Mouse (Mus musculus) CH12.LX (cell line): ENCODE measurements around the gene Tada1. TPM values are rescaled to one million over a fixed set of nuclear protein-coding genes. Genes with fewer than 3 reads are reported as not detected.

ENCODE experiments used
- DNase-seq: peaks from one replicate; pipeline ENCODE4 v3.0.0-alpha.2; 2013; ENCODE audit errors: extremely low read depth
- H3K27ac ChIP-seq: 2 replicates; pipeline ENCODE4 v1.5.1; 2012; ENCODE audit warnings: low read depth, mild to moderate bottlenecking, control low read depth, moderate library complexity; ENCODE audit not compliant: insufficient read depth
- H3K27me3 ChIP-seq: replicated peaks from 2 replicates; pipeline ENCODE3; 2012; ENCODE audit warnings: inconsistent platforms
- H3K36me3 ChIP-seq, 2 experiments: replicated peaks in 1 of 2; 2 replicates each; pipeline versions ENCODE3 to v1.6.1; 2012; ENCODE audit warnings: inconsistent platforms in 1 of 2, low read length in 1 of 2, mild to moderate bottlenecking in 1 of 2, mixed read lengths in 1 of 2, moderate library complexity in 1 of 2; ENCODE audit not compliant: control insufficient read depth in 1 of 2, insufficient read depth in 1 of 2
- H3K4me1 ChIP-seq, 2 experiments: 2 replicates each; pipeline ENCODE4 v1.6.1; 2012; ENCODE audit warnings: inconsistent platforms in 1 of 2, moderate library complexity in 1 of 2; ENCODE audit not compliant: insufficient read depth in 2 of 2, control insufficient read depth in 1 of 2
- H3K4me2 ChIP-seq: 2 replicates; pipeline ENCODE4 v1.6.1; 2012; ENCODE audit warnings: low read depth, mild to moderate bottlenecking, control low read depth; ENCODE audit not compliant: poor library complexity, insufficient read depth, severe bottlenecking
- H3K4me3 ChIP-seq, 3 experiments: fragments of 150-350 bp in 1 of 3; sonication (generic) in 1 of 3; replicated peaks in 1 of 3; 2 replicates each; pipeline versions ENCODE3 to v1.5.1; 2011 to 2012; ENCODE audit warnings: low read depth in 2 of 3, low read length in 2 of 3, mild to moderate bottlenecking in 2 of 3, moderate library complexity in 2 of 3, control low read depth in 1 of 3, improper control_type of control experiment in 1 of 3, inconsistent platforms in 1 of 3, mixed read lengths in 1 of 3; ENCODE audit not compliant: poor library complexity in 1 of 3
- H3K79me2 ChIP-seq: replicated peaks from 2 replicates; pipeline ENCODE4 v1.6.1; 2012; ENCODE audit warnings: mild to moderate bottlenecking, moderate library complexity; ENCODE audit not compliant: control insufficient read depth, poor library complexity, insufficient read depth, severe bottlenecking; ENCODE audit errors: extremely low read depth
- H3K9ac ChIP-seq: 2 replicates; pipeline ENCODE4 v1.6.1; 2012; ENCODE audit warnings: low read depth, mild to moderate bottlenecking, control low read depth, moderate library complexity; ENCODE audit not compliant: insufficient read depth
- H3K9me3 ChIP-seq: replicated peaks from 2 replicates; pipeline ENCODE3; 2012; ENCODE audit warnings: low read length, inconsistent platforms, mixed read lengths
- CHD1 ChIP-seq: IDR thresholded peaks from 2 replicates; pipeline ENCODE4 v1.6.1; 2012; ENCODE audit warnings: low read depth, low read length, improper control_type of control experiment, inconsistent platforms
- CHD2 ChIP-seq: IDR thresholded peaks from 2 replicates; pipeline ENCODE4 v1.6.1; 2011; ENCODE audit warnings: low read length, improper control_type of control experiment
- CTCF ChIP-seq, 2 experiments: IDR thresholded peaks in 1 of 2; conservative IDR thresholded peaks in 1 of 2; 2 replicates each; pipeline ENCODE4 v1.5.1; 2011 to 2012; ENCODE audit warnings: low read depth in 2 of 2, low read length in 2 of 2, improper control_type of control experiment in 1 of 2, inconsistent platforms in 1 of 2, mild to moderate bottlenecking in 1 of 2, moderate library complexity in 1 of 2
- EP300 ChIP-seq: IDR thresholded peaks from 2 replicates; pipeline ENCODE4 v1.6.1; 2011; ENCODE audit warnings: low read length, improper control_type of control experiment
- GABPA ChIP-seq: IDR thresholded peaks from 2 replicates; pipeline ENCODE4 v1.6.1; 2012; ENCODE audit warnings: low read depth, low read length, improper control_type of control experiment, inconsistent platforms; ENCODE audit not compliant: insufficient replicate concordance
- MAFK ChIP-seq: IDR thresholded peaks from 2 replicates; pipeline ENCODE4 v1.6.1; 2011; ENCODE audit warnings: low read length, improper control_type of control experiment; ENCODE audit not compliant: insufficient replicate concordance
- MAX ChIP-seq: IDR thresholded peaks from 2 replicates; pipeline ENCODE4 v1.6.1; 2011; ENCODE audit warnings: low read length, improper control_type of control experiment
- MYC ChIP-seq: IDR thresholded peaks from 2 replicates; pipeline ENCODE4 v1.6.1; 2011; ENCODE audit warnings: low read depth, mild to moderate bottlenecking, improper control_type of control experiment, low read length
- NELFE ChIP-seq: IDR thresholded peaks from 2 replicates; pipeline ENCODE4 v1.6.1; 2011; ENCODE audit warnings: low read depth, low read length, improper control_type of control experiment
- NRF1 ChIP-seq: IDR thresholded peaks from 2 replicates; pipeline ENCODE4 v1.6.1; 2014; ENCODE audit warnings: low read depth, mild to moderate bottlenecking, inconsistent platforms, low read length, improper control_type of control experiment, moderate library complexity
- RAD21 ChIP-seq: IDR thresholded peaks from 2 replicates; pipeline ENCODE4 v1.6.1; 2011; ENCODE audit warnings: low read depth, mild to moderate bottlenecking, low read length, improper control_type of control experiment, moderate library complexity
- TBP ChIP-seq: conservative IDR thresholded peaks from 2 replicates; pipeline ENCODE4 v1.6.1; 2011; ENCODE audit warnings: low read depth, low read length, improper control_type of control experiment
- UBTF ChIP-seq: IDR thresholded peaks from 2 replicates; pipeline ENCODE4 v1.6.1; 2012; ENCODE audit warnings: low read depth, mild to moderate bottlenecking, inconsistent platforms, low read length, improper control_type of control experiment, moderate library complexity
- ZC3H11A ChIP-seq: IDR thresholded peaks from 2 replicates; pipeline ENCODE4 v1.6.1; 2012; ENCODE audit warnings: low read depth, mild to moderate bottlenecking, inconsistent platforms, low read length, improper control_type of control experiment
- dilution Hi-C: fragments of 300-500 bp; cut with MboI; formaldehyde crosslinking; loops from 2 replicates; pipeline ENCODE4 v1.14.3; 2020; ENCODE audit warnings: low sequenced_read_pairs; ENCODE audit not compliant: extremely low pct_unique_long_range_greater_than_20kb, extremely low pct_ligation_motif_present
- in situ Hi-C: fragments of 300-500 bp; cut with MboI; formaldehyde crosslinking; loops from 3 replicates; pipeline ENCODE4 v1.14.3; 2019; ENCODE audit warnings: low sequenced_read_pairs, low pct_ligation_motif_present, low pct_unique_long_range_greater_than_20kb, mixed read lengths
- polyA plus RNA-seq: library from polyadenylated mRNA; unstranded; fragments of >175 nt; gene quantifications from 2 replicates; pipeline ENCODE4 v1.2.1, GENCODE M21; 2012; ENCODE audit warnings: low read depth; ENCODE audit not compliant: insufficient read length
- total RNA-seq, 2 experiments: library from RNA; depleted of rRNA; stranded (reverse); fragments of 300-350 nt in 1 of 2; fragments of >200 nt in 1 of 2; gene quantifications; 2 replicates each; pipeline ENCODE4 v1.2.3; 2012 to 2014

Gene Tada1
- total and polyA plus RNA-seq, 3 experiments: 46.3 to 80.1 (median 49.6) TPM

GRCm38 (mm10) chr1:166363122-166363521 is 15.8 kb upstream of the Tada1 start:
- H3K9me3 ChIP-seq: no peaks in the 10 kb centered on the region
- no peaks in the 10 kb centered on the region for H3K36me3 ChIP-seq
- H3K4me3 ChIP-seq: no peak overlapping the region
- no peak overlapping the region for H3K27ac ChIP-seq
- in situ Hi-C loops (no loop called here), dilution Hi-C loops (no loop called here)
- no peak for DNase-seq
- peaks cover 2% of the 10 kb centered on the region for H3K27me3 ChIP-seq
- no peak overlapping the region for H3K4me2 ChIP-seq
- no peaks in the 10 kb centered on the region for H3K79me2 ChIP-seq
- TF ChIP-seq TBP (no peak), CHD1 (no peak), ZC3H11A (no peak), EP300 (no peak), RAD21 (no peak)
- TF ChIP-seq, all 38 proteins: peak for 0
- Histone ChIP-seq H3K9ac (no peak overlapping the region), H3K4me1 (peaks cover 4 to 15% of the 10 kb centered on the region in 2 experiments)

DNA sequence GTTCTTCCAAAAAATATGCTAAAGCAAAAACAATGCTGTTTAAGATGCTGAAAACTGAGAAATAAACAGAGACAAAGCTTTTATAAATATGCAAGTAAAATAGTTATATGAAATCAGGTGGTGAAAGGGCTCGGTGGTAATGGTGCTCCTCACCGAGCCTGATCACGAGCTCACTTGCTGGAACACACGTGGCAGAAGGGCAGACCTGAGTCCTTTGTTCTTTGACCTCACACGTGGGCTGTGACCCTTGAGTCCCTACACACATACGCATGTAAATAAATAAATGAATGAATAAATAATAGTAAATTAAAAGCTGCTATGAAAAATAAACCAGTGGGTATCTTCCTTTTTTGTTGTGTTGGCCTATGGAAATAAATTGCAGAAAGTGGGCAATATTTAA is 1.7 kb upstream of the Tada1 start:
- Histone ChIP-seq H3K9me3 (no peaks in the 10 kb centered on the region), H3K4me3 (no peak overlapping the region), H3K79me2 (peaks cover 22% of the 10 kb centered on the region), H3K4me2 (no peak overlapping the region), H3K27ac (no peak overlapping the region), H3K27me3 (no peaks in the 10 kb centered on the region), H3K4me1 (peaks cover 4 to 24% of the 10 kb centered on the region in 2 experiments; a peak in 3 of 4 replicates), H3K36me3 (peaks cover under 1 to 7% of the 10 kb centered on the region in 2 experiments), H3K9ac (no peak overlapping the region)
- dilution Hi-C loops (no loop called here), in situ Hi-C loops (loop anchor here (25.0 kb wide), 2 partner anchors 390 to 565 kb away; no protein-coding TSS in a partner anchor)
- DNase-seq: no peak
- TF ChIP-seq MAFK (no peak), ZC3H11A (no peak), TBP (no peak), UBTF (no peak), CTCF (conservative IDR thresholded peaks at IDR 0.05 in 1 of 2, IDR thresholded peaks at IDR 0.05 in 1 of 2; ENCODE audit: low read depth in 2 of 2, low read length in 2 of 2) (no peak), MYC (no peak), GABPA (no peak), NRF1 (no peak), CHD2 (no peak)

DNA sequence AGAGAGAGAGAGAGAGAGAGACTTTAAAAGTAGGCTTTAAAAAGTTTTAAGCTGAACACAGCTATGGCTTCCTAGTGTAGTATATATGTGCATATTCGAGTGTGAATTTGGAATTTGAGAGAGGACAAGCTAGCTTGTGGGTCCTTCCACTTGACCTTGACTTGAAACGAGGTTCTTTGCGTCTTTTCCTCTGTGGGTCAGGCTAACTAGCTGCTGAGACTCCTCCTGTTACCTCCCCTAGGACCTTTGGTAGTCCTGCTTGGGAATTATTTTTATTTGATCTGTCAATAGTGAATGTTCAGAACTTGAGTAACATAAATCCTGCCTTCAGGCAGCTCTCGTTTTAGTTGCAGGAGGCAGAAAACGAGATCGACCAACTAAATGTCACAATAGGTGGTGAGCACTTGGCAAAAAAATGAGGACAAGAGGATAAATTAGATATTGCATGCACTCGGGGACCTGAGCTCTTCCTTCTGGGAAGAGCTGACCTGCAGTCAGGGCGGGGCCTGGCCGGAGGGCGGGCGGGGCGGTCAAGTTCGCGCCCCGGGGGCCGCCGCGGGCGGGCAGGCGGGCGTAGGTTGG is 375 bp upstream of the Tada1 start:
- in situ Hi-C loops: loop anchor here (25.0 kb wide), 2 partner anchors 391 to 566 kb away; no protein-coding TSS in a partner anchor
- Histone ChIP-seq H3K79me2 (peaks cover 24% of the 10 kb centered on the region), H3K9me3 (no peaks in the 10 kb centered on the region), H3K4me1 (peaks cover 7 to 24% of the 10 kb centered on the region in 2 experiments), H3K4me2 (peak overlapping the region; percentile 17; the same call in 1 of the 2 replicates), H3K27ac (no peak overlapping the region), H3K27me3 (no peaks in the 10 kb centered on the region), H3K4me3 (peak overlapping the region in 2 of 3 experiments; percentile 43 to 49), H3K36me3 (peaks cover 10 to 21% of the 10 kb centered on the region in 2 experiments), H3K9ac (peak overlapping the region; percentile 22; the same call in 1 of the 2 replicates)
- TF ChIP-seq MAX (no peak), NELFE (peak; percentile 15; the same call in 1 of the 2 replicates)
- dilution Hi-C loops: no loop called here
- no peak for DNase-seq
